Mouse (Mus musculus) hindbrain, embryonic 14.5 days (tissue): ENCODE measurements at regions not wholly inside any gene's neighbourhood (a gene's known extent, or its start where the extent isn't known, plus 50 kb on each side); places are given as distances from the start of the nearest gene placed in this dataset.

Experiments
- ATAC-seq: fragments of 200-750 bp; cut with Nextera tagmentation; 2 replicates; pipeline ENCODE4 v1.8.0; 2017; ENCODE audit warnings: moderate number of reproducible peaks, mild to moderate bottlenecking, moderate TSS enrichment, moderate library complexity; ENCODE audit not compliant: low FRiP score
- DNase-seq: peaks from one replicate; pipeline ENCODE4 v3.0.0-alpha.2; 2015; ENCODE audit warnings: low spot score
- H3K27ac ChIP-seq: fragments of 300-500 bp; sonication (generic); 2 replicates; pipeline ENCODE4 v1.5.1; 2014; ENCODE audit warnings: mild to moderate bottlenecking, moderate library complexity
- H3K27me3 ChIP-seq: fragments of 300-500 bp; sonication (generic); 2 replicates; pipeline ENCODE4 v1.6.1; 2014; ENCODE audit warnings: mild to moderate bottlenecking, low read length, mixed read lengths; ENCODE audit not compliant: control insufficient read depth, insufficient read depth
- H3K36me3 ChIP-seq: fragments of 300-500 bp; sonication (generic); replicated peaks from 2 replicates; pipeline ENCODE4 v1.6.1; 2014; ENCODE audit not compliant: control insufficient read depth, insufficient read depth
- H3K4me1 ChIP-seq: fragments of 300-500 bp; sonication (generic); replicated peaks from 2 replicates; pipeline ENCODE4 v1.6.1; 2014; ENCODE audit warnings: antibody characterized with exemption, low read length, mixed read lengths; ENCODE audit not compliant: control insufficient read depth, insufficient read depth
- H3K4me2 ChIP-seq: fragments of 300-500 bp; sonication (generic); replicated peaks from 2 replicates; pipeline ENCODE4 v1.6.1; 2014; ENCODE audit warnings: mild to moderate bottlenecking, moderate library complexity
- H3K4me3 ChIP-seq: fragments of 300-500 bp; sonication (generic); replicated peaks from 2 replicates; pipeline ENCODE4 v1.5.1; 2014; ENCODE audit warnings: mild to moderate bottlenecking, low read length
- H3K9ac ChIP-seq: fragments of 300-500 bp; sonication (generic); 2 replicates; pipeline ENCODE4 v1.6.1; 2014
- H3K9me3 ChIP-seq: fragments of 300-500 bp; sonication (generic); 2 replicates; pipeline ENCODE4 v1.6.1; 2016; ENCODE audit warnings: low read length; ENCODE audit not compliant: control insufficient read depth
- WGBS: fragments of 180-500 bp; shearing (Covaris S2); extraction: QIAGEN DNeasy Blood & Tissue Kit; methylation state at CpG from one replicate; pipeline ENCODE4 v1.1.7; 2014; 5-methylcytosine and 5-hydroxymethylcytosine counted together

GRCm38 (mm10) chr6:36581043-36581442, 193.2 kb downstream of the Chrm2 start:
- no peaks in the 10 kb centered on the region for H3K36me3 ChIP-seq
- H3K9me3 ChIP-seq: no peaks in the 10 kb centered on the region
- H3K27ac ChIP-seq: no peak overlapping the region
- 95% methylated on average over 3 of the region's 3 CpGs for WGBS
- H3K4me2 ChIP-seq: no peak overlapping the region
- H3K27me3 ChIP-seq: no peaks in the 10 kb centered on the region
- no peak overlapping the region for H3K4me3 ChIP-seq
- no peak overlapping the region for H3K9ac ChIP-seq
- DNase-seq (no peak), ATAC-seq (no peak)
- H3K4me1 ChIP-seq: no peaks in the 10 kb centered on the region
